Comparison of ENCODE assay signal across 27 mouse cellular contexts in genomic region chr14:79267878-79268277, GRCm38 (mm10). TPM values are rescaled to one million over a fixed set of nuclear protein-coding genes. Genes with fewer than 3 reads are reported as not detected.
DNase-seq lines count a peak whose midpoint lies in the region; ATAC-seq and TF ChIP-seq lines count a peak whose summit lies in the region.
"Had no signal": no experiment of that assay in that cellular context is flagged by ENCODE, and none has a peak within 500 bp of the region (broad histone marks: within the 10 kb centered on the region; RNA-seq: fewer than 3 reads in every experiment).

No protein-coding gene starts in this region.

- no peak for TF ChIP-seq EP300 in lung, postnatal 0 days (IDR thresholded peaks at IDR 0.05)

- H3K4me3 ChIP-seq in lung, postnatal 0 days (ENCODE audit: low read depth, low read length) = no peak overlapping the region
- H3K4me3 ChIP-seq: erythroblast, embryonic 14.5 days; forebrain, embryonic 15.5 days; heart, embryonic 13.5 days; midbrain, embryonic 15.5 days had no signal

- no peak for DNase-seq in lung, postnatal 0 days (ENCODE audit: low spot score)
- DNase-seq in lung, postnatal 14 days = no peak
- peak; percentile 22 for DNase-seq in brain, adult 2 months (ENCODE audit: low read depth, low spot score)
- DNase-seq in splenic B cell, adult 2 months (ENCODE audit: low read depth, low spot score) = peak; percentile 47
- DNase-seq in thymus, postnatal 4 days = peak; percentile 80
- no peak for DNase-seq in retina, embryonic 14.5 days (ENCODE audit: low spot score)
- DNase-seq in left cerebral cortex, postnatal 36 days (ENCODE audit: low spot score in 2 of 2) = no peak
- no peak for DNase-seq in kidney, adult 8-10 months
- DNase-seq: adrenal gland, adult 2 months; cerebellum, adult 18-20 months; cerebellum, postnatal 36 days; kidney, postnatal 25 days; layer of hippocampus, postnatal 36 days; left cerebral cortex, postnatal 4 days; lung, embryonic 14.5 days had no signal

- 91% methylated on average over 10 of the region's 10 CpGs for WGBS in lung, postnatal 0 days

- peaks cover 2% of the 10 kb centered on the region; the same call in 1 of the 2 replicates for H3K4me1 ChIP-seq in lung, postnatal 0 days (ENCODE audit: insufficient read depth, low read depth, low read length)
- H3K4me1 ChIP-seq: forebrain, embryonic 15.5 days had no signal

- no peak overlapping the region for H3K4me2 ChIP-seq in lung, postnatal 0 days (replicated peaks; ENCODE audit: low read depth, low read length)
- H3K4me2 ChIP-seq: forebrain, embryonic 15.5 days; heart, embryonic 13.5 days; hindbrain, embryonic 14.5 days; lung, embryonic 14.5 days; midbrain, embryonic 15.5 days had no signal

- no peak for TF ChIP-seq CTCF in lung, postnatal 0 days (IDR thresholded peaks at IDR 0.05)

- H3K27me3 ChIP-seq in lung, postnatal 0 days (replicated peaks; ENCODE audit: insufficient read depth, low read length) = no peaks in the 10 kb centered on the region
- H3K27me3 ChIP-seq in splenic B cell, adult 2 months (ENCODE audit: control insufficient read depth, insufficient read depth, low read length, poor library complexity, severe bottlenecking) = no peaks in the 10 kb centered on the region
- H3K27me3 ChIP-seq: forebrain, embryonic 15.5 days; midbrain, embryonic 15.5 days had no signal

- intact Hi-C loops in left cerebral cortex, postnatal 36 days (cut with DNase I) = no loop called here

- no peaks in the 10 kb centered on the region for H3K9me3 ChIP-seq in lung, postnatal 0 days (ENCODE audit: low read length)
- H3K9me3 ChIP-seq: forebrain, embryonic 15.5 days; midbrain, embryonic 15.5 days had no signal

- ATAC-seq in lung, postnatal 0 days = no peak
- ATAC-seq: forebrain, embryonic 15.5 days; intestine, embryonic 16.5 days; midbrain, embryonic 15.5 days had no signal

- no peak overlapping the region for H3K9ac ChIP-seq in lung, postnatal 0 days (replicated peaks; ENCODE audit: low read depth)
- H3K9ac ChIP-seq: forebrain, embryonic 15.5 days; heart, embryonic 13.5 days; hindbrain, embryonic 14.5 days; lung, embryonic 14.5 days; midbrain, embryonic 15.5 days had no signal

- H3K36me3 ChIP-seq in lung, postnatal 0 days (ENCODE audit: insufficient read depth, low read length) = no peaks in the 10 kb centered on the region
- no peaks in the 10 kb centered on the region for H3K36me3 ChIP-seq in splenic B cell, adult 2 months (ENCODE audit: control insufficient read depth, insufficient read depth, low read length, poor library complexity, severe bottlenecking)
- H3K36me3 ChIP-seq: forebrain, embryonic 15.5 days; heart, embryonic 13.5 days; midbrain, embryonic 15.5 days had no signal

- peak overlapping the region; percentile 1; the same call in 1 of the 2 replicates for H3K27ac ChIP-seq in lung, postnatal 0 days (ENCODE audit: low read length)
- H3K27ac ChIP-seq: forebrain, embryonic 15.5 days; heart, embryonic 13.5 days; hindbrain, embryonic 14.5 days; midbrain, embryonic 15.5 days; stomach, postnatal 0 days had no signal

RNA-seq across cellular contexts. Expression of gene Zfp957, which starts 20.7 kb away (rescaled TPM):
- polyA plus RNA-seq in lung, postnatal 0 days (2015; fragmentation: Nextera tagmentation; extraction: Ambion mirVana) = not detected in 2 replicates
- not detected for total RNA-seq in left cerebral cortex, postnatal 36 days (2021)
- total RNA-seq: adrenal gland, adult 2 months; layer of hippocampus, postnatal 36 days; left cerebral cortex, postnatal 4 days; liver, adult 2 months had no signal
- polyA plus RNA-seq: adrenal gland, adult 2 months; embryonic facial prominence, embryonic 11.5 days; erythroblast, embryonic 14.5 days; forebrain, embryonic 15.5 days; gonadal fat pad, adult 2 months; heart, embryonic 13.5 days; hindbrain, embryonic 14.5 days; intestine, embryonic 16.5 days; liver, adult 2 months; lung, embryonic 14.5 days; neural tube, embryonic 11.5 days; spleen, adult 2 months; stomach, postnatal 0 days had no signal

RNA-seq across cellular contexts. Expression of gene Rgcc, which starts 33.6 kb away (rescaled TPM):
- polyA plus RNA-seq in lung, postnatal 0 days (2015; fragmentation: Nextera tagmentation; extraction: Ambion mirVana) = 357 and 645 TPM in 2 replicates
- total RNA-seq in left cerebral cortex, postnatal 36 days (2021) = 10 to 100 TPM; 30.1 to 39.0 TPM

Comparison
In these comparisons a context has a peak if more than half of its experiments do, and no peak if none do; other contexts are left out.
1. DNase-seq: peak in brain, adult 2 months (single experiment), splenic B cell, adult 2 months (single experiment) and thymus, postnatal 4 days (single experiment); none in lung, postnatal 0 days (single experiment), lung, postnatal 14 days (single experiment), retina, embryonic 14.5 days (single experiment), left cerebral cortex, postnatal 36 days (0 of 2) and kidney, adult 8-10 months (0 of 2).